Mouse (Mus musculus): Measurements from ENCODE around the gene Ntf3.

- TF ChIP-seq CHD2 (IDR thresholded peaks at IDR 0.05; ENCODE audit: low read length) (no peak), GABPA (IDR thresholded peaks at IDR 0.05; ENCODE audit: low read depth, low read length) (no peak), CTCF (IDR thresholded peaks at IDR 0.05 in 2 of 3, conservative IDR thresholded peaks at IDR 0.05 in 1 of 3; ENCODE audit: control insufficient read depth in 1 of 3, insufficient read depth in 1 of 3, low read depth in 2 of 3, low read length in 3 of 3, poor library complexity in 1 of 3, severe bottlenecking in 1 of 3) (no peak), POLR2AphosphoS5 (IDR thresholded peaks at IDR 0.05; ENCODE audit: borderline replicate concordance, low read depth, low read length) (no peak), POLR2A (IDR thresholded peaks at IDR 0.05; ENCODE audit: control insufficient read depth in 1 of 2, insufficient read depth in 1 of 2, low read depth in 1 of 2, low read length in 2 of 2, poor library complexity in 1 of 2) (no peak), SIN3A (IDR thresholded peaks at IDR 0.05; ENCODE audit: low read length) (no peak), GATA1 (IDR thresholded peaks at IDR 0.05; ENCODE audit: low read depth, low read length) (no peak), EP300 (IDR thresholded peaks at IDR 0.05; ENCODE audit: low read depth in 1 of 2, low read length in 2 of 2) (no peak)
Observed at GRCm38 (mm10) chr6:126092026-126092425, 74.7 kb downstream of the Ntf3 start.
